Mouse (Mus musculus): ENCODE results near the gene Mettl22.

The Mettl22 gene

GRCm38 (mm10) chr16:8470603-8471481 is at the start of gene Mettl22:
TSS of gene Mettl22 (plus strand) at chr16:8470788.
- DNase-seq (ENCODE audit: low spot score), result peak; percentile 93

- DNase-seq (ENCODE audit: low spot score), result no peak
Observed at GRCm38 (mm10) chr16:8420842-8421241, 49.7 kb upstream of the Mettl22 start.

DNA sequence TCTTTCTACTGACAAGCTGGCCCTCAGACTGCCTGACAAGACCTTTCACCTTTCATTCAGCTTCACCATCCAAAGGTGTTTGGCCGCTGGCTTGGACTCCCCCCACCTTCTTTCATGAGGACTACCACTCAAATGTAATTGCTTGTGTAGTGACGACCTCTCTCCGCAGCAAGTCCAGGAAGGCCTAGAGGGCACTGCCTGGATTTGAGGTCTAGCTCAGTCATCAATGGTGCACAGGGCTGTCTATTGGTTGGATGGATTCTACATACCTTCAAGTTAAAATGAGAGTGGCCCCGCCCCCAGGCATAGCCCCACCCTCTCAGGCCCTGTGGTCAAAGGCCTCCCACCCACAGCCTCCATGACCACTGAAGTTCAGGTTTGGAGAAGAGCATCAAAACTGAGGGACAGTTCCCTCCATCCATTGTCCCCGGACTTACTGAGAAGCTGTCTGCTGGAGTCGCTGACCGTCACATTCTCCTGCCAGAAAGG is 46.9 kb upstream of the Mettl22 start:
- no peak for DNase-seq (ENCODE audit: low spot score)

- no peak for DNase-seq (ENCODE audit: low spot score)
Observed at GRCm38 (mm10) chr16:8424161-8424970, 46.2 kb upstream of the Mettl22 start.

- no peak for DNase-seq (ENCODE audit: low spot score)
Observed at GRCm38 (mm10) chr16:8424971-8425330, 45.6 kb upstream of the Mettl22 start, which contains the start of gene Tmem114. TSS of gene Tmem114 (minus strand) at chr16:8425136.

DNA sequence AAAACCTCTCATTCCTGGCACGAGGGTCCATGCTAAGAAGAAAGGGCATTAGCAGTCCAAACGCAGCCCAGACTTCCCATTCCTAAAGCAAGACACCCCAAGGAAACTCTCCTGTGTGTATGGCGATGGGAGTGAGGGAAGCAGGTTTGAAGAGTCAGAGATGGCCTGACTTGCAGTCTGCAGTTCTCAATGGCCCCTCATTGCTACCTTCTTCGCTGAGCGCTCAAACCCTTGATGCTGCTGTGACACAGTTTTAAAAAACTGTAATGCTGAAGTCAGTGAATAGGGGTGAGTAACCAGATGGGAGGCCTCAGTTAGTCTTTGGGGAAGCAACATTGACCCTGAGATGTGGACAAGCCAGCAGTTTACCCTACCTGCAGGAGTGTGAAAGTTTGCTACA is 44.9 kb upstream of the Mettl22 start:
- no peak for DNase-seq (ENCODE audit: low spot score)

GRCm38 (mm10) chr16:8429531-8429930 is 41.1 kb upstream of the Mettl22 start:
- DNase-seq (ENCODE audit: low spot score), result no peak

DNA sequence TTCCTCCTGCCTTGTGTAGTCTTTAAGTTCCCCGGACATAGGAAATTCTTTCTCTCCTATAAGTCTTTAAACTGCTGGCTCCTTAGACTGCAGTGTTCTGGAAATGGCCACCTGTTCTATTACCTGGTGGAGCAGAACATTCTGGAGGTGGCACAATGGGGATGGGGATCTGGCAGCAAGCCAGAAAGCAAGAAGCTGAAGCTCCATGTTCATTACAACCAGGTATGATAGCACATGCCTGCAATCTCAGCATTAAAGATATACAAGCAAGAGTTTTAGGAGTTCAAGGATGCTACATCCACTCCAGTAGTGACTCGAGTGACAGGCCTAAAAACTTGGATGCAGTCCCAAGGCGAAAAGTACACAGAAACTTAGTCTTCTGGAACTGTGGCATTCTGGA is 38.0 kb upstream of the Mettl22 start:
- no peak for DNase-seq (ENCODE audit: low spot score)

DNA sequence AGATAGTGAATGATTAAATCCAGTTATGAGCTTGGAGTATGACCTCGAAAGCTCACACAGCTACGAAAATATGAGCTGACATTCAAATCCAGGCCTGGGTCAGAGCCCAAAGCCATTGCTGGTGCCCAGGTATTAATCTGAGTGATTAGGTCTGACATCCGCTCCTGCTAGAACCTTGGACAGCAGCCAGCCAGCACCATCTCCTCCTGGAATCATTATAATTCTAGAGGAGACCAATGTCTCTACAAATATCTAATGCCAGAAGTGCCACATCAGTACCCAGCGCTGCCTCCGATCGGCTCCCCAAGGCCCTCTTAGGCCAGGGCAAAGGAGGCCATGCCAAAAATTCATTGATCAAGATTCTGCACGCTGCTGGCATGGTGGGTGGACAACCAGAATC is 25.7 kb upstream of the Mettl22 start:
- DNase-seq (ENCODE audit: low spot score), result no peak

DNA sequence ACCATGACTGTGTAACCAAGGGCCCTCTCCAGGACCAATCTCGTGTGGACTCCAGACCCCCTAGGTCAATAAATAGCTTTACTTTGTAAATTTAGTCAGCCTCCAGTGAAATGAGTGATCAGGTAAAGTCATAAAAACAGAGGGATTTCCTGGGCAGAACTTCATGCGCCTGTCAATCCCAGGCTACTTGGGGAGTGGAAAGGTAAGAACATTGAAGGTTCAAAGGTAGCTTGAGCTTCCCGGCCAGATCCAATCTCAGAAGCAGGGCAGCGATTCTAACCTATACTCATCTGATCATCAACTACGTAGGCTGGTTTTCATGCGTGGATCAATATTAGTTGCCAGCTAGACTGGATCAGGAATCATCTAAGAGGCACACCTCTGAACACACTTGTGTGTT is 24.3 kb upstream of the Mettl22 start:
- DNase-seq (ENCODE audit: low spot score), result no peak

GRCm38 (mm10) chr16:8453301-8453700 is 17.3 kb upstream of the Mettl22 start:
- no peak for DNase-seq (ENCODE audit: low spot score)

DNA sequence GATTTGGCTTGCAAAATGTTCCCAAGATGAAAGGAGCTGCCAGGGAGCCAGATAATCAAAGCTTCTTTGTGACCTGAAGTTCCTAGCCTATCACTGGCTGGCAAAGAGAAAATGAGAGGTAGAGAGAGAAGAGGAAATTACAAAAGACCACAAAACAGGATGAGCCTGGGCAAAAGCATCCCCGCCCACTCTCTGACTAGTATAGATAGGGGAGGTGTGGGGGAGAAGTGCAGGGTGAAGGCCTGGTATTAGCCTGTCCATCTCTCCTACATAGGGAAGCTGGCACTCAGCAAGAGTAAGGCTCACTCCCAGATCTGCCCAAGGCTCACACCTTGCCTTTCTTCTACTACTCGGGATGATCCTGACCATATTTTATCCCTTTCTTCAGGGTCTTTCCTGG is 15.4 kb upstream of the Mettl22 start:
- DNase-seq (ENCODE audit: low spot score), result no peak

GRCm38 (mm10) chr16:8458391-8458790 is 12.2 kb upstream of the Mettl22 start:
- no peak for DNase-seq (ENCODE audit: low spot score)

GRCm38 (mm10) chr16:8459098-8459497 is 11.5 kb upstream of the Mettl22 start:
- peak; percentile 59 for DNase-seq (ENCODE audit: low spot score)

GRCm38 (mm10) chr16:8470132-8470531 is 456 bp upstream of the Mettl22 start:
- no peak for DNase-seq (ENCODE audit: low spot score)

GRCm38 (mm10) chr16:8487396-8488005 is 16.9 kb downstream of the Mettl22 start:
- no peak for DNase-seq (ENCODE audit: low spot score)

- no peak for DNase-seq (ENCODE audit: low spot score)
Observed at GRCm38 (mm10) chr16:8489340-8489739, 18.8 kb downstream of the Mettl22 start.

DNA sequence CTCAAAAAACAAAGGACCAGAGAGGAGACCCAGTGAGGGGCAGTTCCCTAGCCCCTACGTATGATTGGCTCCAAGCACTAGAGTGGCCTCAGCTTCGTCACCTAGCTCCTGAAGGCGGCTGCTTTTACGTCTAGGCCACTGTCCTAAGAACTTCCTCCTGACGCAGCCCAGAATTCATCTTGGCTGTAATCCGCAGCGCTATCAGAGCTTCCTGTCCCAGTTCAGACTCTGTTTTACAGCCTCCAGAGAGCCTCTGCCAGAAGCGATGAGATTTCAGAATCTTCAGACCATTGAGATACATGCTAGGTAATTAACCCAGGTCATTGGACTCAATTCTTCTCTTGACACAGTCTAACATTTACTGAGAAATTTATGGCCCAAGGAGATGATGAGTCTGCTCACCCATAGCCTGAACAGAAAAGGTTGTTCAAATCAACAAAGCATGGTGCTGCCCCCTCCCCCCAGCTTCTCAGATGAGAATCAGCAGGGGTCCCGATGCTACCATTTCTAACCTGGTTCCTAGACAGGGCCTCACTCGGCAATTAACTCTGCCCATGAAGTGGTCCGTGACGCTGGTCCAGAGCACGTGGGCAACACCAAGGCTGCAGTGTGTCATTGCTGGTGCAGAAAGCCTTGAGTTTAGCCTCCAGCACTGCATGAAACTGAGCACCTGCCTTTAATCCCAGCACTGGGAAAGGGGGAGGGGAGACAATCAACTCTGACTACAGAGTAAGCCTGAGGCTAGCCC is 21.3 kb downstream of the Mettl22 start:
- no peak for DNase-seq (ENCODE audit: low spot score)

- peak; percentile 88 for DNase-seq (ENCODE audit: low spot score)
Observed at GRCm38 (mm10) chr16:8494268-8494667, 23.7 kb downstream of the Mettl22 start.

DNA sequence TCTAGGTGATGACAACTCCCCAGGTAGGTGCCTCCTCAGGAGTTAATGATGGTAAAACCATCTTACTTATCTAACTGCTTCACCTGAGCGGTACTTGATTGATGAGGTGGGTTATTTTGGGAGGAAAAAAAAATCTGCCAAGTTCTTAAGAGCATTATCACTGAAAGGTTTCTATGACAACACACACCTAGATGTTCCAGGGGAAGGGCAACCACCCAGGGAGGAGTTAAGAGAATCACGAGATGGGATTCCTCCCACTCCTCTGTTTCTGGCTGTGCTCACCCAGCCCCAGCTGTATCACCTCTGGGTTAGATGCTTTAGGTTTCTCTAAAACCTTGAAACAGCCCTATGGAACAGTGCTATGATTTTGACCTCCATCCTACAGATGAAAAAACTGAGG is 26.4 kb downstream of the Mettl22 start:
- no peak for DNase-seq (ENCODE audit: low spot score)

DNA sequence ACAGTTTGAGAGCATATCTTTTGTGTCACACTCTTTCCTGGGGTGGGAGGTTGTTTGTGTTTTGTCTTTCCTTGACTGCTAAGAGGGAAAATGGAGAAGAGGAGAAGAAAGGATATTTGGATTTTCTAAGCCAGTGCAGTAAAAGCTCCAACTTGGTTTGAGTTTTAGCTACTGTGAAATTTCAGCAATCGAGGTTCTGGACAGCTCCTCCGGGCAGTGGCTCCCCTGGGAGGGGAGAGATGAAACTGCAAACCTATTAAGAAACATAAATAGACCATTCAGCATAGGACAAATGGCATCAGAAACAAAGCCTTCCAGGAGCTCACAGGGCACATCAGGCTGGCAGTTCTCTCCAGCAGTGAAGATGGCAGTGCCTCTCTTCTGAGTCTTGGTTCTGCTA is 33.7 kb downstream of the Mettl22 start:
- DNase-seq (ENCODE audit: low spot score), result peak; percentile 59

DNA sequence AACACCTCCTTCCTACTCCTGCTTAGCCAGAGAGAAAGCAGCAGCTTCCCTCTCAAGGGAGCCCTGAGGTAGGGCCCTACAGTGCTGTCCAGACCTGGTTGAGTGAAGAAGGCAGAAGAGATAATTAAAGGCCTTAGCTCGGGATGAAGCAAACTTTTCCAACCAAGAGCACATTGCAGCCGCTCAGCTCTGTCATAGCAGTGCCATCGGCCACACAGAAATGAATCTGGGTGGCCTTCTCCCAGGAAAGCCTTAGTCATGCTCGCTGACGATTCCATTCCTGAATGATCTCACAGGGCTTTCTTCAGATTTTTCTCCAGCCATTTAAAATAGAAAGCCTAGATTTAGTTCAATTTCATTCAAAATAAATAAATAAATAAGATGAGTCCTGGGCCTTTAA is 39.3 kb downstream of the Mettl22 start:
- DNase-seq (ENCODE audit: low spot score), result no peak
